Mouse (Mus musculus) forebrain, embryonic 15.5 days (tissue): ENCODE measurements around the gene Adm. TPM values are rescaled to one million over a fixed set of nuclear protein-coding genes. Genes with fewer than 3 reads are reported as not detected.

Experiments used
- polyA plus RNA-seq: library from polyadenylated mRNA; unstranded; fragments of >200 nt; fragmentation: Nextera tagmentation; extraction: Ambion mirVana; gene quantifications from 2 replicates; pipeline ENCODE4 v1.2.1, GENCODE M21; 2015

Adm gene
- polyA plus RNA-seq, 1 experiment from 2014 or later, result 3.7 TPM

Other genes starting within 250 kb of the Adm start
- gene Sbf2, start 12.7 kb upstream of the Adm start, polyA plus RNA-seq, result 66.4 and 68.8 TPM in 2 replicates
- gene Ampd3, start 140.5 kb downstream of the Adm start, polyA plus RNA-seq, result 4.4 and 4.8 TPM in 2 replicates
- 36.1 and 41.1 TPM in 2 replicates for gene Rnf141, start 216.8 kb downstream of the Adm start, polyA plus RNA-seq
- 3.5 and 4.1 TPM in 2 replicates for gene Lyve1, start 235.6 kb downstream of the Adm start, polyA plus RNA-seq